Mouse (Mus musculus): Measurements from ENCODE around the gene Wnt5b. TPM values are rescaled to one million over a fixed set of nuclear protein-coding genes. Genes with fewer than 3 reads are reported as not detected.

Gene Wnt5b
- total RNA-seq, 4 experiments from 2014 or later: 1.9 to 2.1 (median 2.0) TPM

- DNase-seq (ENCODE audit: low spot score in 2 of 2): no peak
These were observed 155.1 kb downstream of the Wnt5b start for GRCm38 (mm10) chr6:119389089-119389488.

DNA sequence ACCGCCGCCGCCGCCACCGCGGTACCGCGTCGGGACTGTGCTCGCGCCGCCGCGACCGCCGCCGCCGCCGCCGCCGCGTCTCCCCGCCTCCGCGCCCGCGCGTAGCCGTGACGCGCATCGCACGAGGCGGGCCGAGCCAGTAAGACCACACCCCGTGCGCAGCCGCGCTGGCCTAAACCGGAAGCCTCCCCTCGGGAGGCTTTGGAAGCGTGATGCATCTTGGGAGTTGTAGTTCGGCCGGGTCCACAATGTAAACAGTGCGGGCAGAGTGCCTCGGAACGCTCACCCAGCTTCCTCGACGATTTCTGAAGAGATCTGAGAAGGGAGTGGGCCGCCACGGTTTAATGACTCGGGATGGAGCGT lies 155.5 kb downstream of the Wnt5b start:
- peak; percentile 87 to 97 for DNase-seq (ENCODE audit: low spot score in 2 of 2)

DNA sequence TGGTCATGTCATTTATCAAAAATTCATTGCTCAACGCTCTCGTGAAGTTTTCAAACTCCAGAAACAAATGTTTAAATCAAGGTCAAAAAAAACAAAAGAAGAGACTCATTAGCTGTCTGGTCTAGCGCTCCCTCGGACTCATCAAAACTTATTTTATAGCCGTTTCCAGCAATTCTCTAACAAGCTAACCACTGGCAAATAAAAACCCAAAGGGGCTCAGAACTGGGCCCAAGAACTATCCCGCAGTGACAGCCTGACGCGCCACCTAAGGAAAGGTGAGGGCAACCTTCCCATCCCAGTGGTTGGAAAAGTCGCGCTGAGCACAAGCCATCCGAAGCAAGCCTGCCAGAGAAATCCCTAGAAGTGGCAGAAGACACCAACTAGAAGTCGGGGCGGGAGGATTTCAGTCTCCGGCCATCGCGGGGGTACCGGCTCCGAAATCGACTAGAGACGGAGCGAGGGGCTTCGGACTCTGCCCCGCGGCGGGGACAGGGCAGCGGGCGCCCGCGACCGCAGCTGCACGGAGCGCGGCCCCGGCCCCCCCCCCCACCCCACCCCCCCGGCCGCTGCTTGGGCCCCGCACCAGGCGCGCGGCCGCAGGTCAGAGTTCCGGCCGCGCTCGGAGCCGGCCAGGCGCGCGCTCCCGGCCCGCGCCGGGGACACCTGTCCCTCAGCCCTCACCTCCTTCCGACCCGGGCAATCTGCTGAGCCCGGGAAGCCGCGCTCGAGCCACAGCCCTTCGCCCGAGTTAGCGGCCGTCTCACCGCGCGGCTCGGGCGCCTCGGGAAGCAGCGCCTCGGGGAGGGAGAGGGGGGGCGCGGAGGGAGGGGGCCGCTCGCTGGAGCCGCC lies 156.1 kb downstream of the Wnt5b start:
- peak; percentile 12 to 35 for DNase-seq (ENCODE audit: low spot score in 2 of 2)

DNA sequence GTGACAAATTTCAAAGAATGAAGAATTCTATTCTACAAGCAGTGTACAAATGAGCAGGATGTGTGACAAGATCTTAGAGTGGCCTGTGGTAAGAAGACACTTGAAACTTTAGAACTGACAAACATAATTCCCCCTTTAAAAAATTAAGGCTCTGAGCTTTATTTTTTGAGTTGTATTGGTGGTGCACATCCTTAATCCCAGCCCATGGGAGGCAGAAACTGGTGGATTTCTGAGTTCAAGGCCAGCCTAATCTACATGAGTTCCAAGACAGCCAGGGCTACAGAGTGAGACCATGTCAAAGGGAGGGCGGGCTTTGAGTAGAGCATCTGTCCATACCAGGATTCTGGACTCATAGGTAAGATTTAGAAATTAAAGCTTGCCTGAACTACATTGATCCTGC lies 157.3 kb downstream of the Wnt5b start:
- DNase-seq (ENCODE audit: low spot score in 2 of 2): no peak

- no peak for DNase-seq (ENCODE audit: low spot score in 2 of 2)
These were observed 157.7 kb downstream of the Wnt5b start for GRCm38 (mm10) chr6:119386421-119386820.

GRCm38 (mm10) chr6:119385668-119386067 lies 158.5 kb downstream of the Wnt5b start:
- DNase-seq (ENCODE audit: low spot score in 2 of 2): no peak

Other genes with a start within 250 kb of the Wnt5b start
- 10 to 100 TPM; 65.9 to 70.9 (median 70.2) TPM for gene Lrtm2, start 213.6 kb downstream of the Wnt5b start, total RNA-seq (2022)
- 10 to 100 TPM; 41.3 to 48.9 (median 44.7) TPM for gene Adipor2, start 126.6 kb downstream of the Wnt5b start, total RNA-seq (2022)
- 10 to 100 TPM; 31.1 to 35.0 (median 32.7) TPM for gene Fbxl14, start 64.7 kb downstream of the Wnt5b start, total RNA-seq (2022)

Data from left cerebral cortex, adult 8-10 months (tissue).